33 mouse cellular contexts compared by ENCODE assay signal in genomic region chr16:96433266-96433665, GRCm38 (mm10). TPM values are rescaled to one million over a fixed set of nuclear protein-coding genes. Genes with fewer than 3 reads are reported as not detected.
"Had no signal": no experiment of that assay in that cellular context is flagged by ENCODE, and none has a peak within 500 bp of the region (broad histone marks: within the 10 kb centered on the region; RNA-seq: fewer than 3 reads in every experiment).

No protein-coding gene starts in this region.

- H3K4me1 ChIP-seq: limb, embryonic 15.5 days; liver, embryonic 12.5 days; liver, embryonic 13.5 days; liver, embryonic 15.5 days; lung, embryonic 15.5 days; megakaryocyte, embryonic 14.5 days; midbrain, embryonic 10.5 days; midbrain, embryonic 12.5 days; midbrain, embryonic 13.5 days; midbrain, embryonic 15.5 days had no signal

- H3K27ac ChIP-seq: left cerebral cortex, adult 2 months; limb, embryonic 10.5 days; limb, embryonic 12.5 days; limb, embryonic 13.5 days; limb, embryonic 15.5 days; liver, embryonic 12.5 days; liver, embryonic 13.5 days; liver, embryonic 14.5 days; liver, embryonic 15.5 days; lung, embryonic 15.5 days; macrophage; midbrain, embryonic 10.5 days; midbrain, embryonic 12.5 days; midbrain, embryonic 13.5 days; midbrain, embryonic 15.5 days had no signal

- H3K36me3 ChIP-seq: limb, embryonic 10.5 days; limb, embryonic 12.5 days; limb, embryonic 13.5 days; limb, embryonic 15.5 days; liver, embryonic 12.5 days; liver, embryonic 13.5 days; liver, embryonic 15.5 days; lung, embryonic 15.5 days; midbrain, embryonic 10.5 days; midbrain, embryonic 12.5 days; midbrain, embryonic 13.5 days; midbrain, embryonic 15.5 days had no signal

- H3K27me3 ChIP-seq: limb, embryonic 13.5 days; limb, embryonic 15.5 days; liver, embryonic 13.5 days; liver, embryonic 15.5 days; lung, embryonic 15.5 days; midbrain, embryonic 13.5 days; midbrain, embryonic 15.5 days had no signal

- H3K4me3 ChIP-seq: left cerebral cortex, adult 2 months; limb, embryonic 10.5 days; limb, embryonic 12.5 days; limb, embryonic 13.5 days; limb, embryonic 15.5 days; liver, embryonic 12.5 days; liver, embryonic 13.5 days; liver, embryonic 15.5 days; lung, embryonic 15.5 days; megakaryocyte, embryonic 14.5 days; midbrain, embryonic 10.5 days; midbrain, embryonic 12.5 days; midbrain, embryonic 13.5 days; midbrain, embryonic 15.5 days; myocyte had no signal

- H3K4me2 ChIP-seq: limb, embryonic 12.5 days; limb, embryonic 13.5 days; limb, embryonic 15.5 days; liver, embryonic 11.5 days; liver, embryonic 12.5 days; liver, embryonic 13.5 days; liver, embryonic 15.5 days; lung, embryonic 14.5 days; lung, embryonic 15.5 days; midbrain, embryonic 11.5 days; midbrain, embryonic 12.5 days; midbrain, embryonic 13.5 days; midbrain, embryonic 15.5 days had no signal

- H3K9ac ChIP-seq: limb, embryonic 12.5 days; limb, embryonic 13.5 days; limb, embryonic 15.5 days; liver, embryonic 12.5 days; liver, embryonic 13.5 days; liver, embryonic 14.5 days; liver, embryonic 15.5 days; liver, postnatal 0 days; lung, embryonic 14.5 days; lung, embryonic 15.5 days; midbrain, embryonic 12.5 days; midbrain, embryonic 13.5 days; midbrain, embryonic 15.5 days had no signal

- DNase-seq: left cerebral cortex, postnatal 4 days; liver; liver, embryonic 13.5 days; liver, postnatal 0 days; lung, adult 18-20 months; lung, adult 2 months; lung, embryonic 14.5 days; lung, postnatal 14 days; lung, postnatal 36 days; lung, postnatal 4 days; midbrain, embryonic 14.5 days had no signal

- ATAC-seq: liver, embryonic 12.5 days; liver, postnatal 0 days; midbrain, embryonic 13.5 days; midbrain, embryonic 15.5 days; midbrain, embryonic 16.5 days had no signal

- H3K9me3 ChIP-seq: limb, embryonic 10.5 days; limb, embryonic 12.5 days; limb, embryonic 13.5 days; limb, embryonic 15.5 days; liver, embryonic 12.5 days; liver, embryonic 13.5 days; liver, embryonic 15.5 days; lung, embryonic 15.5 days; megakaryocyte, embryonic 14.5 days; midbrain, embryonic 10.5 days; midbrain, embryonic 12.5 days; midbrain, embryonic 13.5 days; midbrain, embryonic 15.5 days had no signal

RNA-seq across cellular contexts. Expression of gene Itgb2l, which starts 10.2 kb away (rescaled TPM):
- polyA plus RNA-seq: limb, embryonic 13.5 days; liver, adult 2 months; midbrain, embryonic 10.5 days; midbrain, embryonic 11.5 days; midbrain, embryonic 12.5 days; midbrain, embryonic 13.5 days; midbrain, embryonic 14.5 days; midbrain, embryonic 15.5 days; midbrain, embryonic 16.5 days; midbrain, postnatal 0 days; neural tube, embryonic 11.5 days had no signal

RNA-seq across cellular contexts. Expression of gene Pcp4, which starts 34.1 kb away (rescaled TPM):
- polyA plus RNA-seq: liver, adult 2 months; liver, postnatal 0 days; macrophage; myocyte had no signal
